Mouse (Mus musculus) v-Abl transformed pro-B cells (cell line): ENCODE measurements around the gene Zzef1.

Source experiments
- in situ Hi-C, 2 experiments: fragments of 400-800 bp; cut with MboI; formaldehyde crosslinking; loops; one replicate each; pipeline ENCODE4 v1.15.1; 2025; ENCODE audit not compliant: unreplicated experiment in 2 of 2

The Zzef1 gene

DNA sequence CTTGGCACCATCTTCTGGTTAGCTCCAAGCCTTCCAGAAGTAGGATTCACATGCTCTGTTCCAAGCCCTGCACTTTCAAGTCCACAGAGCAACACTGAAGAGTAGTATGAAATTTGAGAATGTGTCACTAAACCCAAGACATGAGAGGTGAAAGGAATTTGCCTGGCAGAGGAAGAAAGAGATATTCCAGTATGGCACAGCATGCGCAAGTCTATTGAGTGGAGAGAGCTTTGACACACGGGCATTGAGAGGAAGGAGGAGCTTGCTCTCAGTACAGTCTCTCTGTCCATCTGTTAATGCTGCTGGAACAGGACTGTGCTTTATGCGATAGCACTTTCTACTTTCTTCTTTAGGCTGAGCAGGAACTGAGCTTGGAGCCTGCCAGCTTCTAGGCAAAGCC is 7.0 kb downstream of the Zzef1 start:
- in situ Hi-C loops: no loop called here

DNA sequence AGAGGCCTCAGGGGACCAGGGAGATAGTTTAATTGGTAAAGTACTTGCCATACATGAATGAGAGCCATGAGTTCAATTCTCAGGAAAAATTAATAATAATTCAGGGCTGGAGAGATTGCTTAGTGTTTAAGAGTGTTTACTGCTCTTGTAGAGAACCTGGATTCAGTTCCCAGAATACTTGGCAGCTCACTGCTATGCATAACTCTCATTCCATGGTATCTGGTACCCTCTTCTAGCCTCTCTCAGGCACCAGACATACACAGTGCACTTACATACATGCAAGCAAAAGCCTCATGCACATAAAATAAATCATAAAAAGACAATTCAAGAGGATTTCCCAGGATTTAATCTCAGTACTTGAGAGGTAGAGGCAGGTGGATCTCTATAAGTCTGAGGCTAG is 8.6 kb downstream of the Zzef1 start:
- in situ Hi-C loops: no loop called here

- in situ Hi-C loops: no loop called here
Observed at GRCm38 (mm10) chr11:72805232-72805631, 9.2 kb downstream of the Zzef1 start.

DNA sequence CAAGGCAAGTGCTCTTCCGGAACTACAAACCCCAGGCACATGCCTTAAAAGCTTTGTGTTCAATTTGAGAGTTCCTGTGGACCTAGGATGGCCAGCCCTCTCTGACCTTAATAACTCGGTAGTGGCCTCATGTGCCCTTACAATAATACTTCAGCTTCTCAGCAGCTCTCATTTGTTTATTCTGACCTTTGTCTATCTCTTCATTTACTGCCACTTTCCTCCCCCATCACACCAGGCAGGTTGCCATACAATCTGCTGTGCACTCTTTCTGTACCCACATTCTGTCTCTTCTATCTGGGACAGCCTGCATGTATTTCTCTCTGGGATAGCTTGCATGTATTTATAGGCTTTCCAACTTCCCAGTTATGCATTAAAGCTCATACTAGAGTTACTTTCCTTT is 10.5 kb downstream of the Zzef1 start:
- in situ Hi-C loops: no loop called here

- in situ Hi-C loops: no loop called here
Observed at GRCm38 (mm10) chr11:72807992-72808391, 12.0 kb downstream of the Zzef1 start.

DNA sequence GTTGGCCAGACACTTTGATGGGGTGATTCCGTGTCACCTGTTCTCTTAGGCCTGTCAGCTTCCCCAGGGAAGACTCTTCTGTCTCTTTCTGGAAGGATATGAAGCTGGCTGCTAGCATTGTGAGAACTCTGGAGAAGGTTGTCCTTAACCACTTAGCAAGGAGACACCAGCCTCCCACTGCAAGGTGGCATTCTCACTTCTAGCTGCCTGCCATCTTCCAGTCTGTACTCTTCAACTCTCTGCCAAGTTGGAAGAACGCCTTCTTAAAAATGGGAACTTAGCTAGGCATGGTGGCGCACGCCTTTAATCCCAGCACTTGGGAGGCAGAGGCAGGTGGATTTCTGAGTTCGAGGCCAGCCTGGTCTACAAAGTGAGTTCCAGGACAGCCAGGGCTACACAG is 17.7 kb downstream of the Zzef1 start:
- in situ Hi-C loops: no loop called here

DNA sequence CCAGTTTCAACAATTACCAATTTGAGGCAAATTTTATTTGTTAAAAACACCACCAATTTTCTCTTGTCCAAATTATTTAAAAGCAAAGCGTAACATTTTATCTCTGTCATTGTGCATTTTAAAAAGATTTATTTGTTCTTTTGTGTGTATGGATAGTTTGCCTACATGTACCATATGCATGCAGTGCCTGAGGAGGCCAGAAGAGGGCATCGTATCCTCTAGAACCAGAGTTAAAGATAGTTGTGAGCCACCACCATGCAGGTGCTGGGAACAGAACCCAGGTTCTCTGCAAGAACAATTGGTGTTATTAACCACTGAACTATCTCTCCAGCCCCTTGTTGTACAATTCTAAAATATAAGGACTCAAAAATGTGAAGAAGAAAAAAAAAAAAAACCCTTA is 18.2 kb downstream of the Zzef1 start:
- in situ Hi-C loops: no loop called here

DNA sequence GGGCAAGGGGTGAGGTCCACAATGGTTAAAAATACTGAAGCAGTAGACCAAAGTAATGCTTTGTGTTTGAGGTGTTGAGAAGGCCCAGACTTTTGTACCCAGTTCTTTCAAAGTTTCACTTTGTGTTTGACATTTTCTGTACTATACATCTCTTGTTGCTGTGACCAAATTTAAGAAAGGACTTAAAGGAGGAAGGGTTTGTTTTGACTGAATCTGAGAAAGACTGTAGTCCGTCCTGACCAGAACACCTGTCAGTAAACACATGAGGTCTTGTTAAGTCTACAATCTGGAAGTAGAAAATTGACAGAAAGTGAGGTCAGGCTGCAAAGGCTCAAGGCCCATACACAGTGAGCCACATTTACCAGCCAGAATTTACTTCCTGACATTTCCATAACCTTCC is 20.8 kb downstream of the Zzef1 start:
- in situ Hi-C loops: no loop called here

DNA sequence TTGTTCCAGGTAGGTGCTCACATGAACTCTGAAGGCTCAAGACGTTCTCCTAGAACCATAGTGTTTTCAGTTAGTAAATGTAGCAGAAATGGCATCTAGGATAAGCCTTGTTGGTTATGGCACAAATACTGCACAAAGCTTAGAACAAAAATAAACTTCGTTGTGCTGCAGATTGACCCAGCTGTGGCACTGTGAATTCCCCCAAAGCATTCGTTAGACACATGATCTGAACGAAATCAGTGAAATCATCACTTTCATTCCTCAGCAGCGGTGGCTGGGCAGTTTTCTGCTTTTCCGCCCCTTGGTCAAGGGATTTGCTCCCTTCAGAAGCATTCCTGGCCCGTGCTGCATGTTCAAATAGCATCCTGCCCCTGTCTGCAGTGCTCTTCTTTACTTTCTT is 22.0 kb downstream of the Zzef1 start:
- in situ Hi-C loops: no loop called here

GRCm38 (mm10) chr11:72821041-72821440 is 25.0 kb downstream of the Zzef1 start:
- in situ Hi-C loops: no loop called here

DNA sequence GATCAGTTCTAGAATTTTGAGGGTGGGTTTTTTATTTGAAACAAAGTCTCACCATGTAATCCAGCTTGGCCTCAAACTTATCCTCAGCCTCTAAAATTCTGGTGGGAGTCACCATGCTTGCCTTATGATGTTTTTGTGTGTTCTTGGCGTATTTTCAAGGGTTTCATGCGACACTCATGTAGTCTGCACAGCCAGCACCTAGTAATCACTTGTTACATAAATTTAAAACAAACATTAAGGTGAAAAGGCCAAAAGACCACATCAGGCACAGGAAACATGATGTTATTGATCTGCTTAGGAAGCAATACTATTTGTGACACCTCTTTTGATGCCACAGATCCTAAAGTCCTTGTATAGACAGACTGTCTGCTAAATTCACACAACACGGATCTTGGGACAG is 33.8 kb downstream of the Zzef1 start:
- in situ Hi-C loops: no loop called here

GRCm38 (mm10) chr11:72842731-72843130 is 46.7 kb downstream of the Zzef1 start:
- in situ Hi-C loops: no loop called here

DNA sequence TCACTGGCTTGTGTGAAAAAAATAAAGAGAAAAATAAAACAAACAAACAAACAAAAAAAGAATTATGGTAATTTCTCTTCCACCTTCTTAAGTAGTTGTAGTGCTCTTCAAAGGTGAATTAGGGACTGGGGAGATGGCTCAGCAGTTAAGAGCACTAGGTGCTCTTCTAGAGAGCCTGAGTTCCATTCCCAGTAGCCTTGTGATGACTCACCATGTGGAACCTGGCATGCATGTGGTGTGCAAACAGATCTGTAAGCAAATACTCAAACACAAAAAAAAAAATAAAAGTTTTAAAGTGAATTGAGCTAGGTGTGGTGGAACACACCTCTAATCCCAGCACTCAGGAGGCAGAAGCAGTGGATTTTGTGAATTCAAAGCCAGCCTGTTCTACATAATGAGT is 47.5 kb downstream of the Zzef1 start:
- in situ Hi-C loops: no loop called here

- in situ Hi-C loops: no loop called here
Observed at GRCm38 (mm10) chr11:72845526-72845925, 49.5 kb downstream of the Zzef1 start.

GRCm38 (mm10) chr11:72846685-72847084 is 50.7 kb downstream of the Zzef1 start:
- in situ Hi-C loops: no loop called here

DNA sequence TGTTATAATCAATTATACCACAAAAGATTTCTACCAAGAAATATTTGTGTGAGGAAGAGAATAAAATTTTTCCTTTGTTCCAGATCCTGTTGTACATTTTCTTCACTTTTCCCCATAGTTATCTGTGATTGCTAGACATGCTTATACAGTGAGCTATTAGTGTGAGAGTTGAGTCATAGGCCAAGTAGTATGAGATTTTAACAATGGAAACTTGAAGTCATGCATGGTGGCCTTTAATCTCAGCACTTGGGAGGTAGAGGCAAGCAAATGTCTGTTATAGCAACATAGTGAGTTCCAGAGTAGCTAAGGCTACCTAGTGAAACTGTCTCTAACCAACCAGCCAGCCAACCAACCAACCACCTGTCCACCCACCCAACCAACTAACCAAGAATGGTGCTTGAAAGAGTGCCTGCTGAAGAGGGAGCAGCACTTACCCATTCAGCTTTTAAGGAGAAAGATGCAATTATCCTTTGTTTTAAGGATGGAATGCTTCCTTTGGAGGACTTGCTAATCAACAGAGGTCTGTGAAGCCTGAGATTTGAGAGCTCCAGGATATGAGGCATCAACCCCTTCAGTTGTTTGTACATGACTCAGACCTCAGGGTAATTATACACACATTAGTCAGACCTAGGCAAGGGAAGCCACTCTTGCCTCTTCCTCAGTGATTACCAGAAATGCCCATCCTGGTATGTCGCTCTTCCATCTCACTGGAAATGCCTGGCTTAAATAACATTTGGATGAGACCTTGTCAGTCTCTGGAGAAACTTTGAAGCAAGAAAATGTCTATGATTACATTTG is 52.0 kb downstream of the Zzef1 start:
- in situ Hi-C loops: no loop called here

DNA sequence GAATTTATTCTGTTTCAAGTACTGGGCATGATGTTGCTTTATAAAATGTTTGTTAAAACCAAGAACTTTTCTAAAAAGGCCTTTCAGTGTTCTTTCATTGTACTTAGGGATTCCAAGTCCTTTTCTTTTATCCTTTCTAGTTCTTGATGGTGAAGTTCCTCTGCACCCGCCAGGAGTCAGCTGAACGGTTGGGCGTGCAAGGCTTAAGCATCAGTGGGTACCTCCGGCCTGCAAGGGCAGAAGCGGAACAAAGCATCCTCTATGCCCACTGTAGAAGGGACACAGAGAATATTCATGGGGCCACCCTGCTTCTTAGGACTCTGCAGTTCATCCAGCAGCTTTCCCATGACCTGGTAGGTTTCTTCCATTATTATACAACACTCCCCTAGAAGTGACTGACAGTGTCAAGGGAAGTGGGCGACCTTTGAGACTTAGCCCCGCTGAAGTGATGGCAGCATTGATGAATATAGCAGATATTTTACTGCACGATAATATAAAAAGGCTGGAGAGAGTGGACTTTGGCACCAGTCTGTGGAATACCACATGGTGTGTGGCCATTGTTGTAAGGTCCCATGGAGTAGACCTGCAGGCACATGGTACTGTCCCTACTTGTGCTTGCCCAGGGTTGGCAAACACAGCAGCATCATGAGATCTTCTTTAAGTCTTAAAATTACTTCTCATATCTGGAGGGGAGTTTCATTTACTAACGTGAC is 54.5 kb downstream of the Zzef1 start:
- in situ Hi-C loops: loop anchor here in 1 of 2 experiments (25.0 kb wide), 1 partner anchor 1512 kb away; the partner anchor contains the start of genes Olfr411 and Olfr412

- in situ Hi-C loops: loop anchor here in 1 of 2 experiments (25.0 kb wide), 1 partner anchor 1511 kb away; the partner anchor contains the start of genes Olfr411 and Olfr412
Observed at GRCm38 (mm10) chr11:72851214-72851613, 55.2 kb downstream of the Zzef1 start.

DNA sequence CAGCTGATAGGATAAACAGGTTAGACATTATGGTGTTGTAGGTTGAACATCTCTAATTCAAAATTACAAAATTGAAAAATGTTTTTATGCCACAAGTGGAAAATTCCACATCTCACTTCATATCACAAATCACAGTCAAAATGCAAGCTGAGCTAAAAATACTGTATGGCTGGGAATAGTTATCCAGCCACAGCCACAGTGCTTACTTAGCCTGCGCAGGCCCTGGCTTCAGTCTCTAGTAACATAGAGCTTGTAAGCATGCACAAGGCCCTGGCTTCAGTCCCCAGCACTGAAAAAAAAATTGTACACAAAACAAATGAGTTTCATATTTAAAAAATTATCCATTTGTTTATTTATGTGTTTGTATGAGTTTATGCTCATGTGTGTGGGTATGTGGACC is 56.1 kb downstream of the Zzef1 start:
- in situ Hi-C loops: loop anchor here in 1 of 2 experiments (25.0 kb wide), 1 partner anchor 1510 kb away; the partner anchor contains the start of genes Olfr411 and Olfr412

- in situ Hi-C loops: loop anchor here in 1 of 2 experiments (25.0 kb wide), 1 partner anchor 1509 kb away; the partner anchor contains the start of genes Olfr411 and Olfr412
Observed at GRCm38 (mm10) chr11:72853086-72853485, 57.1 kb downstream of the Zzef1 start.

- in situ Hi-C loops: loop anchor here in 1 of 2 experiments (25.0 kb wide), 1 partner anchor 1508 kb away; the partner anchor contains the start of genes Olfr411 and Olfr412
Observed at GRCm38 (mm10) chr11:72854251-72854650, 58.2 kb downstream of the Zzef1 start.
